Mouse (Mus musculus) lung, postnatal 10 days (tissue): ENCODE results near the gene Clasp2.
"Not testable (repeated sequence)": the region's sequence is repeated elsewhere in the genome, so short reads cannot be mapped to it uniquely, and the experiment has no call there.

Experiments used
- DNase-seq: peaks from one replicate; pipeline ENCODE4 v3.0.0; 2021

Clasp2 gene

GRCm38 (mm10) chr9:113758472-113758871 lies 17.2 kb downstream of the Clasp2 start:
- DNase-seq = no peak

- no peak for DNase-seq
Observed at GRCm38 (mm10) chr9:113759684-113760083, 18.4 kb downstream of the Clasp2 start.

DNA sequence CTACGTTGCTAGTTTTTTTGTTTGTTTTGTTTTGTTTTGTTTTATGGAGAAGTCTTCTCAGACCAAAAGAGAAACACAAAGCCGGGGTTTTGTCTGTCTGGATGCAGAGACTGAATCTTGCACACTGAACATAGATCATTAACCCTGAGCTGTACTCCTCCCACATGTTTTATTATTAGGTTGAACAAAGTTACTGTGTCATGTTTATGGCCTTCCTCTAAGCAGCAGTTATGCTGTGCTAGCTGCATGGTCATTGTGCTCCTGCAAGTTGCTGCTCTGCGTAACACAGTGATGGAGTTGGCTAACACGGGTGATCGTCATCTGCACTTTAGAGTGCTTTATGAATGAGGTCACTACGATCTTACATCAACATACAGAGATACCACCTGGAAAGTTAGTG lies 21.1 kb downstream of the Clasp2 start:
- DNase-seq = no peak

DNA sequence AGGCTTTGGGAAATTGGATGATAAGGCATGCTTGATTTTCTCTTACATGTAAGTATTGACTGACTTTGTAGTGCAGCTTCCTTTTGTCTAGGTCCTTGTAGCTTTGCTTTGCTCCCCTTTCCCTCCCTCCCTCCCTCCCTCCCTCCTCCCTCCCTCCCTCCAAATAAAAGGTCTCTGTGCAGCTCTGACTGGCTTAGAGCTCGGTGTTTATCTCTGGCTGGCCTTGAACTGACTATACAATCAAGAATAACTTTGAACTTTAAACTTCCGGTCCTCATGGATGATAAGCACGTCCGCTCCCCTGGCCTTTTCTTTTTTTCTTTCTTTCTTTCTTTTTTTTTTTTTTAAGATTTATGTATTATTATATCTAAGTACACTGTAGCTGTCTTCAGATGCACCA lies 21.9 kb downstream of the Clasp2 start:
- DNase-seq = no peak

DNA sequence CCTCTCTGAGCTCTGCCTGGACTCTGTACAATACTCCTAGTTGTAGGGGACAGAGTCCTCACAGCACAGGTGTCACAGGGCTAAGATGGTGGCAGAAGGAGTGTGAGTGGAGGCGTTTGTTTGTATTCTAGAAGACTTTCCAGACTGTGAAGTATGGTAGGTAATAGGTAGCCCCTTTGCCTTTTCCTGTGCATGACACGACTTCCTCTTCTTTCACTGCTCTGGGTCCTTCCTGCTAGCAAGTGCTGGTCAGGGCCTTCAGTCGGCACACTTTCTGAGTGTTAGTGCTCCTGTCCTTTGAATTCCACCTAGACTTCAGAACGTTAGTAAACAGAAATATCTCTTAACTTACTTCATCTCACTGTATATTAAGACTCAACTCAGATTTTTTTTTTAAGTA lies 29.4 kb downstream of the Clasp2 start:
- no peak for DNase-seq

GRCm38 (mm10) chr9:113780863-113781262 lies 39.6 kb downstream of the Clasp2 start:
- no peak for DNase-seq

DNA sequence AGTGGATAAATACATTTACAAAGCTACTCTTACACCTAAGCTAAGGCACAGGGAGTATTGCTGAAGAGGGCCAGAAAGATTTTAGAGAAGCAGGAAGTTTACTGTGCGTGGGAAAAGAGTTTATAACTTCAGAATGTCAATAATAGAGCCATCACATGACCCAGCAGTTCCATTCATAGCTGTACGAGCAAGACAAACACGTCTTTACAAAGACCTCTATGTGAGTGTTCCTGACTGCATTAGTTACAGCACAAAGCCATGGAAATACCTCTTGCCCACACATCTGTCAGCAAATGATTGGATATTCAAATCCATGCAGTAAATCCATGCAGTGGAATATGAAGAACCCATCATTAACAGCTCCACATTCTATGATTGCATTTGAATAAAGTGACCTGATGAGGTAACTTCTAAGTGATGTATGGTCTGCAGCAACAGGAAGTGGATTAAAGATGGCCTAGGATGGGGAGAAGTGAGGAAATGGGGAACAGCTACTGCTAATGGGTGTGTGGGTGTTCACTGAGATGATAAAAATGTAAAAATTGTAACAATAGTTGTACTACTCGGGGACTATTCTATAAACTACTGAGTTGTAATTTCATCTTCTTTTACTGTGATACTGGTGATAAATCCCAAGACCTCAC lies 41.2 kb downstream of the Clasp2 start:
- no peak for DNase-seq

GRCm38 (mm10) chr9:113783674-113784073 lies 42.4 kb downstream of the Clasp2 start:
- DNase-seq = peak; percentile 23

DNA sequence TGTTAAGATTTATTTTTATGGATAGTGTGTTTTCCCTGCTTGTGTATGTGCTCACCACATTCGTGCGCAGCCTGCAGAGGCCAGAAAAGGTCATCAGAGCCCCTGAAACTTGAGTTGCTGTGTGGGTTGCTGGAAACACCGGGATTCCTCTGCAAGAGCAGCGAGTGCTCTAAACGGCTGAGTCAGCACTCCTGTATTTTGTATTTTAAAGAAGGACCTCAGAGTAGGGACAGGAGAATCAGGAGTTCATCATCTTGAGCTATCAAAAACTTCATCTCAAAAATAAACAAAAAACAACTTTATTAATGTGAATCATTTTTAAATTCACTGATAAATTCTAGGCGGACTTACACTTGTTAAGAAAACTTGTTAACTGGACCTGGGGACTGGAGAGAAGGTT lies 48.0 kb downstream of the Clasp2 start:
- DNase-seq = not testable (repeated sequence)

DNA sequence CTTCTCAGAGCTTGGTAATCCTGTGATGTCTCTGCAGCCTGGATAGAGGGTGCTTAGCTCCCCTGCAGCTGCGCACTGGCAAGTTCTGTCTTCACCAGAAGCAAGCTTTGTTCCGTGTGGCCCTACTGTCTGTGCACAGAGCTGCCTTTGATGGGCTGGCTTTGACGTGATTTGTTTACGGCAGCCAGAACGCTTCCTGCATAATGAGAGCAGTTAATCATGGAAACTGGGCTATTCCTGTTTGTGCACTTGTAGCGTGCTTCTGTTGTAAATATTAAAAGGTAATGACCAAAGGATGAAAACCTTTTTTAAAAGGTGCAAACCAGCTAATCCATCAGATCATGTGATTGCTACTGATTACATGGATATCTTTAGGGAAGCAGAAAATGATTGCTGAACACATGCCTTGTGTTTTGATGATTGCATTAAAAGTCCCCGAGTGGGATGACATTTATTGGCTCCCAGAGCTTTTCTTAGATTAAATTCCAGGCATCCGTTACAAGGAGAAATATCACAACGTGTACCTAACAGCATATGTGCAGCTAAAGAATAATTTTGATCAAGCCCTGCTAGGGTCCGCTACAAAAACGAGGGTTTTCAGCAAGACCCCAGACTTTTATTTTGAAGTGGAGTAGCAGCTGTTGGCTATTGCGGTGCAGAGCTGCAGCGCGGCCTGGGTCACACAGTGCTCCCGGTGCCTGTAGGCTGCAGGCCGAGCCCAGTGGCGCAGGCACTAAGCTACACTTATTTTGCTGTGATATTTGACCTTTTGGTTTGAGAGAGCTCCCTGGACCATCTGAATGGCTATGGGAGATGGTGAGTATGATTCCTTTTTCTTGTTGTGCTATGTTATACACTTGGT lies 51.6 kb downstream of the Clasp2 start:
- DNase-seq = peak; percentile 82

- DNase-seq = no peak
Observed at GRCm38 (mm10) chr9:113793513-113793905, 52.2 kb downstream of the Clasp2 start.

DNA sequence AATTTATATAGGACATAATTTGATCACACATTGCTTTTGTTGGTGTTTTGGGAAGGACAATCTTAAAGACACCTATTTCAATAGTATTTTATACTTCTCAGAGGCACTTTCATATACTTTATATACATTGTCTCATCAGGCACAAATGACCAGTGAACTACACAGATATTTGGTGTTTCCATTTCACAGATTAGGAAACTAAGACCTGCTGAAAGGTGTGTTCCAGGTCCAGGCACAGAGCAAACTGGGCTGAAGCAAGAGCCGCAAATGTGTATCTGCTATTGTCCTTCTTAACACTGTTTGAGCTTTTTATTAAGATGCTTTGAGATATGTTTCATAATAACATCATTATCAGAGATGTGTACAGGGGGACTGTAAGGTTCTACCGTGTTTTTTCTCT lies 52.7 kb downstream of the Clasp2 start:
- no peak for DNase-seq

DNA sequence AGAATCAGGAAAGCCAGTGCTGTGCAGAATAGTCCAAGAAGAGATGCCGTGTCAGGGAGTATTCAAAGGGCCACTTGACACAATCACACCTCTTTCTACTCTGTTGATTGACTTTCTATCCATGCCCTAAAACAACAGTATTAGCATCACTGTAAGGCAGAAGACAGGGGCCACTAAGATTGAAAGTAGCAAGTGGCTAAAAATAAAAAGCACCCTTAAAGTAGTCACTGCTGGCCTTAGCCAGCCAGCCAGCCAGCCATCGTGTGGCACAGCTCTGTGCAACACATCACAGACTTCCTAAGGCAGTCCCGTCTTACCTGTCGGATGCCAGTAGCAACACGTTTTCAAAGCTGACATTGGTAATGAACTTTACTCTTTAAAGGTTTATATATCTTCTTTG lies 55.9 kb downstream of the Clasp2 start:
- no peak for DNase-seq

DNA sequence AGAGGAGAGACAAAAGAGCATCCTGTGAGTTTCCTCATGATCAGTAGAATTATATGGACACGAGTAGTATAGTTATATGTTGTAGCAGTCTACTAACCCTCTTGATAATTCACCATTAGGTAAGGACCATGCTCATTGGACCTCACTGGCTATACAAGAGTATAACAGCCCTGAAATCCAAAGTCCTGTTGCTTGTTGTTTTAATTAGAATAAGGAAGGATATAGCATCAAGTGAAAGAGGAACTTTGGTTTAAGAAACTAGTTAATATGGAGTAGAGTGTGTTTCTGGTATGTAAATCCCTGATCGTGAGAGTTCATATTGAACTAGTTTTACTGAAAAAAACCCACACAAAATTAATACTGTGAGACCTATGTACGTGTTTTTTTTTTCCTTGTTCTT lies 59.4 kb downstream of the Clasp2 start:
- no peak for DNase-seq

GRCm38 (mm10) chr9:113802734-113803133 lies 61.5 kb downstream of the Clasp2 start:
- no peak for DNase-seq

DNA sequence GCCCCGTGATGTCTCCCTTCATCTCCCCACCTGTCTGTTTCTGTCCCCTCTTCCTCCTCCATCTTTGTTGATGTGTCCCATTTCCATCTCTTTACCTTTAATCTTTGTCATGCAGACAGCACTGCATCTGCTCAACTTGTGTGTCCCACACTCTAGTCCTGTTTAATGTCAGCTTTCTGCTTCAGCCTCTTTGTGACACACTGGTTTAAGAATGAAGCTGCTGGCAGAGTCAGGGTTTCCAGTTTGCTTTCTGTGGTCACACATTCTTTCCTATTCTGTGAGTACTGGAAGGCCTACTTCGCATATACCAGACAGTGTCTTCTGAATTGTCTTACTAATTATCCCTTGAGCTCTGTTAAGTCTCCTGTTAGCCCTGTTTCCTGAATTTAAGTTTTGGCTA lies 62.5 kb downstream of the Clasp2 start:
- no peak for DNase-seq

- DNase-seq = no peak
Observed at GRCm38 (mm10) chr9:113805359-113805758, 64.1 kb downstream of the Clasp2 start.

GRCm38 (mm10) chr9:113811327-113811726 lies 70.1 kb downstream of the Clasp2 start:
- DNase-seq = no peak

DNA sequence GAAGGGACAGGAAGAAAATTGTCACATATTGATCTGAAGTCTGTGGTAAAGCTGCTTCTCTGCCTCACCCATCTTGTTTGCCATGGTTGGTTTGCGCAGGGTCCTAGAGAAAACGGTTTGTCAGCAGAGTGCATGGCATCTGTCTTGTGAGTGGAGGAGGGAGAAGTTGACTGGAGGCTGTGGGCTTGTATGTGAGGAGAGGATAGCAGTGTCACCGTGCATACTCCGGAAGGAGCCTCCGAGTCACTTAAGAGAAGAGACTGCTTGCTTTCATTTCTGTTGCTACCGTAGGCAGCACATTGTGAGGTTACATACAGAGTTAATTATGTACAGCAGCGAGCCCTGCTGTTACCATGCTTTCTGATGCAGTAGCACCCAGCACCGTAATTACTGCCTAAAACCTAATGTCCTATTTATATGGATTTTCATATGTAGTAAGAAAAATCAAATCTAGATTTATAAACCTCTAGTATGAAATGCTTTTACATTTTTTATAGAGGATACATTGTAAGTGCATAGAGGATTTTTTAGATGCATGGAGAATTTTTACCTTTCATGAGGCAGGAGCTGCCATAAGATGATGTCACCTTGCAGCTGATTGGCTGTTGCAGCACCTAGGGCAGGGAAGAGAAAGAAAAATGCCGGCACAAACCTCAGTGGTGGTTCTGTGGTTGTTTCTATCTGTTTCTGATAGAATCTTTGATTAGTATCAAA lies 70.8 kb downstream of the Clasp2 start:
- peak; percentile 14 for DNase-seq

DNA sequence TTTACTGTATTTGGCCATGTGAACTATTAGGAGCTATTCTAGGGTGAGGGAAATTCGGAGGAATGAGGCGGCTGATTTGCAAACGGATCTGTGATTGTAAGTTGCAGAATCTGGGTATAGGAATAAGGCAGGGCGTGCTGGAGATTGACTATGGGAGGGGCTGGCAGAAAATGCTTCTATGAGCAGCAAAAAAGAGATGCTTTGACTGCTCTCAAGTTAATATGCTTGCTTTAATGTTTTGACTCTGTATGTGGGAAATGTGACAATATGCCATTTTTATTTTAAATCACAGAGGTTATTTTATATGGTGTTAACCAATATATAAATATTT lies 71.4 kb downstream of the Clasp2 start:
- DNase-seq = no peak

DNA sequence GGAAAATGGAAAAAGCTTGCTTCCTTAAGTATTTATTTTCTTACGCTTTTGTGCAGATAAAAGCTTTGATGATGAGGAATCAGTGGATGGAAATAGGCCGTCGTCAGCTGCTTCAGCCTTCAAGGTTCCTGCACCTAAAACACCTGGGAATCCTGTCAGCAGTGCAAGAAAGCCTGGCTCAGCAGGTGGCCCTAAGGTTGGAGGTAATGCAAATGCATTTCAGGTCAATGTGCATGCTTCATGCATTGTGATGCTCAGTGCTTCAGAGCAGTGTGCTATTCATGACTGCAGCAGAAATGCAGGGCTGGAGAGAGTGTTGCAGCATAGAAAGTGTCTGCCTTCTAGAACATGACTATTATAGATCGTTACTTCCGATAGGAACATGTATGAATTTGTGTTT lies 71.8 kb downstream of the Clasp2 start:
- DNase-seq = no peak

GRCm38 (mm10) chr9:113815836-113816235 lies 74.6 kb downstream of the Clasp2 start:
- no peak for DNase-seq

DNA sequence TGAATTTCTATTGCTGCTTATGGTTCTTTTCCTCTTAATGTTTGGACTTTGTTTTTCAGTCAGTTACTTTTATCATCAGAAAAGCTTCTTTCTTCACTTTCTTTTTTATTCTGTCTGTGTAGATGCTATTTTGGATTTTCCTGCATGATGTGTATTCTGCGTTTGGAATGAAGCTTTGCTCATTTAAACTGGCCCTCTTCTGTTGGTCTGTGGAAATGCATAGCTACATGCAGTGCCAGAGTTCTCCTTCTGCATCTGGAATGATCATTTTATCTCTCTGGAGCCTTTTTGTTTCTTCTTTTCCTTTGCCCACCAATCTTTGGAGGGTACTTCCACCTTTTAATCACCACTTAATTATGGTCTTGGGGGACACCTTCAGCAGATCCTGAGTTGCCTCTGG lies 80.9 kb downstream of the Clasp2 start:
- peak; percentile 19 for DNase-seq

- no peak for DNase-seq
Observed at GRCm38 (mm10) chr9:113828719-113829118, 87.4 kb downstream of the Clasp2 start.
